Mouse (Mus musculus) bone marrow, adult 2 months (tissue): ENCODE measurements around the gene Cldn4.

Experiments
- CTCF ChIP-seq: fragments of 200-500 bp; IDR thresholded peaks from 2 replicates; pipeline ENCODE4 v1.5.1; 2011; ENCODE audit warnings: low read length, control low read depth; ENCODE audit not compliant: control insufficient read depth, insufficient read depth
- POLR2A ChIP-seq: fragments of 200-500 bp; IDR thresholded peaks from 2 replicates; pipeline ENCODE4 v1.6.1; 2011; ENCODE audit warnings: low read depth, mild to moderate bottlenecking, control low read depth, low read length, borderline replicate concordance; ENCODE audit not compliant: control insufficient read depth

DNA sequence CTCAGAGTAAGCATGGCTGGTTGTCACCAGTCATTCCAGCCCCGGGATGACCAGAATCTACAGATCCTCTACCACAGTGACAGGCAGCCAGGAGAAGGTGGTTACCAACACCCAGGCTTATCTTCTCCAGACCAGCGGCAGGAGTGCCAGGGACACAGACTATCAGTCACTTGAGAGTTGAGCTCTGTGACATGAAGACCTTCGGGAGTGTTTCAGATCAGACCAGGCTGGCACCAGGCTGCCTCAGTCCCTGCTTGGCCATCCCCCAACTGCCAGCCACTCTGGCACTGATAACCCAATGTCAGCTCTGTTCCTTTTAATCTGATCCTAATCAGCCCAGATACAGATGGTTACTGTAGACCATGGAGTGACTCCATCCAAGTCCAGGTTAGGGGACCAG, 27.6 kb downstream of the Cldn4 start:
- no peak for TF ChIP-seq CTCF
- TF ChIP-seq POLR2A, result peak; percentile 63
